Mouse (Mus musculus): ENCODE data around the gene Ankrd54. TPM values are rescaled to one million over a fixed set of nuclear protein-coding genes. Genes with fewer than 3 reads are reported as not detected.

Ankrd54 gene
- total and polyA plus RNA-seq, 2 experiments from 2014 or later = 14.1 to 27.1 TPM

DNA sequence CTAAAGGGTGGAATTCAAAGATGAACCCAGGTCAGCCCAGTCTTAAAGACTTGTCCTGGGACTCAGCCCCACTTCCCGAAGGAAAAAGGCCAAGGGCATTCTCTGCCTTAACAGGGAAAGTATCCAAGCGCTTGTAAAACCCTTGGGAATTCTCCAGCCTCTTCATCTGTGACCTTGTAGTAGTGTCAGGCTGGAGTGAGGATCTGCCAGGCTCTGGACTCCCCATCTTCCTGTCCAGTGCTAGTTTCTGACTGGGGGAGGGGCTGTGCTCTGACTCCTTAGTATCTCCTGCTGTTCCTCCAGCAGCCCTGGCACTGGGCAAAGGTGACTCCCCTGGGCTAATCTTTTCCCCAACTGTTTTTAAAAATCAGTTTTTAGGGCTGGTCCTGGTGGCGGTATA lies 33.9 kb upstream of the Ankrd54 start:
- DNase-seq (ENCODE audit: low spot score) = no peak
- no peaks in the 10 kb centered on the region for H3K27me3 ChIP-seq (ENCODE audit: control insufficient read depth, insufficient read depth, low read length)
- no peak overlapping the region for H3K4me2 ChIP-seq (ENCODE audit: low read depth, low read length)
- peaks cover 31% of the 10 kb centered on the region for H3K36me3 ChIP-seq (replicated peaks; ENCODE audit: control insufficient read depth, insufficient read depth, low read length)
- H3K9me3 ChIP-seq (replicated peaks; ENCODE audit: control insufficient read depth, low read length) = no peaks in the 10 kb centered on the region
- H3K4me3 ChIP-seq (ENCODE audit: low read depth, low read length) = no peak overlapping the region
- H3K9ac ChIP-seq (replicated peaks; ENCODE audit: low read depth, low read length) = no peak overlapping the region
- H3K27ac ChIP-seq (ENCODE audit: low read depth) = peak overlapping the region; percentile 94
- H3K4me1 ChIP-seq (ENCODE audit: control insufficient read depth, insufficient read depth) = peaks cover 53% of the 10 kb centered on the region
- no peak for TF ChIP-seq CTCF (IDR thresholded peaks at IDR 0.05; ENCODE audit: low read depth)
- TF ChIP-seq EP300 (IDR thresholded peaks at IDR 0.05; ENCODE audit: low read depth) = no peak
- 36% methylated on average over 3 of the region's 3 CpGs for WGBS
- ATAC-seq (ENCODE audit: insufficient read depth, low read depth) = no peak

DNA sequence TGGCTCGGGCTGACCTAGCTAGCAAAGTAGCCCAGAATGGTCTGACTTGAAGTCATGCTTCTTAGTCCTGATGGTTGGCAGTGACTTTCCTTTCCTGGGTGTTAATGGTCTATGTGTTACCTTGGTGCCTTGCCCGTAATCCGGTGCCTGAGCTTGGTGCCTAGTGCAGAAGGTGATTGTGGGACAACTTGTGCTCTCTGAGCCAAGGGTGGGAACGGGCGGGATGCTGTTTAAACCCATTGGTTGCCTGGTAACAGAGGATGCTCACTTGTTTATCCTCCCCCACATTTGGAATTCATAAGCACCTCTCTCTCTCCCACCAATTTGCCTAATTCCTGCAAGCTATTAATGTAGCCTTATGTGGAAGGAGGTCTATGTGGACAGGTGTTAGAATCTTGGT lies 32.8 kb upstream of the Ankrd54 start:
- no peak overlapping the region for H3K9ac ChIP-seq (replicated peaks; ENCODE audit: low read depth, low read length)
- H3K9me3 ChIP-seq (replicated peaks; ENCODE audit: control insufficient read depth, low read length) = no peaks in the 10 kb centered on the region
- H3K4me3 ChIP-seq (ENCODE audit: low read depth, low read length) = no peak overlapping the region
- no peak overlapping the region for H3K27ac ChIP-seq (ENCODE audit: low read depth)
- DNase-seq (ENCODE audit: low spot score) (no peak), ATAC-seq (ENCODE audit: insufficient read depth, low read depth) (no peak)
- H3K36me3 ChIP-seq (replicated peaks; ENCODE audit: control insufficient read depth, insufficient read depth, low read length) = peaks cover 41% of the 10 kb centered on the region
- H3K4me1 ChIP-seq (ENCODE audit: control insufficient read depth, insufficient read depth) = peaks cover 43% of the 10 kb centered on the region
- H3K4me2 ChIP-seq (ENCODE audit: low read depth, low read length) = no peak overlapping the region
- no peaks in the 10 kb centered on the region for H3K27me3 ChIP-seq (ENCODE audit: control insufficient read depth, insufficient read depth, low read length)
- 84% methylated on average over 5 of the region's 5 CpGs for WGBS
- no peak for TF ChIP-seq CTCF (IDR thresholded peaks at IDR 0.05; ENCODE audit: low read depth)

DNA sequence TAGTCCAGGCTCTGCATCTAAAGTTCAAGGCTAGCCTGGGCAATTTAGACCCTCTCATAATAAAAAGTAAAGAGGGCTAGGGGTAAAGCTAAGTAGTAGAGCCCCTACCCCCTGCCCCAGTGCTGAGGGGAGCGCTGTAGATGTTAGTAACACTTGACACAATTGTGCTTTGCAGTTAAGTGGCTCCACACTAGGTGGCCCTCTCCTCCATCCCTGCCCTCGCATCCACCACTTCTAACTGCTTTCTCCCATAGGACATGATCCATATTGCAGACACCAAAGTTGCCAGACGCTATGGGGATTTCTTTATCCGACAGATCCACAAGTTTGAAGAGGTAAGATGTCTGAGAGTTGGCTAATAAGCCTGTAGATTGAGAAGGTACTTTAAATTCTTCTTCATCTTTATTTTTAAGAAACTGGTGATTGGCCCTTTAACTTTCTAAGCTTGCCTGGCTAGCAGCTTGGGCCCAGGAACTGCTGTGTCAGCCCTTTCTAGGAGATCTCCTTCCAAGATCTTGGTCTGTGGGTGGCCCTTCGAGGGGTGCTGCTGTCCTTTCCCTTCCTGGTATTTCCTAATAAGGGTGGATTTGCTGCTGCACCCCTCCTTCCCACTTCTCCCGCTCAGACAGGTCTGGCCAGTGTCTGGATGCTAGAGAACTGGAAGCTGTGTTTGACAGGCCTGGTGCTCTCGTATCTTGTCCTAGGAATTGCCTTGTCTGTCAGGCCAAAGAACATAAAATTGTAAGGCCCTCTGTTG lies 30.6 kb upstream of the Ankrd54 start:
- Histone ChIP-seq H3K27ac (ENCODE audit: low read depth) (0 out of 2 replicates have a peak overlapping the region, but pooled peaks have one; percentile 3), H3K36me3 (replicated peaks; ENCODE audit: control insufficient read depth, insufficient read depth, low read length) (peaks cover 63% of the 10 kb centered on the region)

DNA sequence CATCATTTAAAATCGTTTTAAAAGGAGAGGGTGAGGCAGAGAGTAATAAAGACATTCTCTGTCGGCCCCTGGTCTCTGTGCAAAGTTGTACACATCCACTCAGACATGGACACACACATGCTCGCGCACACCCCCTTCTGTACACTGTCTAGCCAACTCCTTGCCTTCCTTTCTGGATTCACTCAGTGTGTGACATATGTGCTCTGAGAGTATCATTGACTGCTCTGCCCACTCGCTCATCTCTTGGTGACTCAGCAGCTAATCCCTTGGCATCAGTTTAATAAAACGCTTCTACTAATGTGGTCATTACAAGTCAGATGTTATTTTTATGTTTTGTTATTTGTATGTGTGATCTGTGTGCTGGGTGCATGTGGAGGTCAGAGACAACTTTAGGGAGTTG lies 29.6 kb upstream of the Ankrd54 start:
- no peak for ATAC-seq (ENCODE audit: insufficient read depth, low read depth)
- no peak overlapping the region for H3K4me2 ChIP-seq (ENCODE audit: low read depth, low read length)
- no peaks in the 10 kb centered on the region for H3K9me3 ChIP-seq (replicated peaks; ENCODE audit: control insufficient read depth, low read length)
- no peak overlapping the region for H3K4me3 ChIP-seq (ENCODE audit: low read depth, low read length)
- WGBS = 88% methylated on average over 6 of the region's 6 CpGs
- H3K27ac ChIP-seq (ENCODE audit: low read depth) = no peak overlapping the region
- H3K27me3 ChIP-seq (ENCODE audit: control insufficient read depth, insufficient read depth, low read length) = no peaks in the 10 kb centered on the region
- TF ChIP-seq CTCF (IDR thresholded peaks at IDR 0.05; ENCODE audit: low read depth) (no peak), EP300 (IDR thresholded peaks at IDR 0.05; ENCODE audit: low read depth) (no peak)
- no peak overlapping the region for H3K9ac ChIP-seq (replicated peaks; ENCODE audit: low read depth, low read length)
- H3K4me1 ChIP-seq (ENCODE audit: control insufficient read depth, insufficient read depth) = peaks cover 12% of the 10 kb centered on the region
- H3K36me3 ChIP-seq (replicated peaks; ENCODE audit: control insufficient read depth, insufficient read depth, low read length) = peaks cover 70% of the 10 kb centered on the region
- DNase-seq (ENCODE audit: low spot score) = no peak

More for the DNA sequence above, 30.6 kb upstream of the Ankrd54 start:
- DNase-seq (ENCODE audit: low spot score) = peak; percentile 85
- TF ChIP-seq CTCF (IDR thresholded peaks at IDR 0.05; ENCODE audit: low read depth) (peak; percentile 85), EP300 (IDR thresholded peaks at IDR 0.05; ENCODE audit: low read depth) (no peak)
- no peak overlapping the region for H3K4me3 ChIP-seq (ENCODE audit: low read depth, low read length)
- H3K4me2 ChIP-seq (ENCODE audit: low read depth, low read length) = no peak overlapping the region
- no peak overlapping the region for H3K9ac ChIP-seq (replicated peaks; ENCODE audit: low read depth, low read length)
- peaks cover 21% of the 10 kb centered on the region for H3K4me1 ChIP-seq (ENCODE audit: control insufficient read depth, insufficient read depth)
- no peak for ATAC-seq (ENCODE audit: insufficient read depth, low read depth)
- 46% methylated on average over 7 of the region's 7 CpGs for WGBS
- H3K9me3 ChIP-seq (replicated peaks; ENCODE audit: control insufficient read depth, low read length) = no peaks in the 10 kb centered on the region
- H3K27me3 ChIP-seq (ENCODE audit: control insufficient read depth, insufficient read depth, low read length) = no peaks in the 10 kb centered on the region

DNA sequence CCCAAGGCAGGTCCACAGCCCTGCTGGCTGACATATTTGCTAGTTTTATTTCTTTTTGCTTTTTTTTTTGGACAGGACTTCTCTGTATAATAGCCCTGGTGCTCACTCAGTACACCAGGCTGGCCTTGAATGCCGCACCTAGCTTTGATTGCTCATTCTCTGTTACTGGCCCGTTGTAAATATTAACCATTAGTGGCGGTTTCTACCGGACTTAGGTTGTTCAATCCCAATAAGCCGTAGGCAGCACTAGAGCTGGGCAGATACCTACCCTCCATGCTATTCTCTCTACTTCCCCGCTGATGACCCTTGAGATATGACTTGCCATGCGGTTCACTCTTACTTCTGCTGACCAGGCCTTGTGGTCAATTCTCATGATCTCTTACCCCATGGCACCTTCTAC lies 16.9 kb upstream of the Ankrd54 start:
- ATAC-seq (ENCODE audit: insufficient read depth, low read depth) = no peak

More for the DNA sequence above, 16.9 kb upstream of the Ankrd54 start:
- Histone ChIP-seq H3K4me2 (ENCODE audit: low read depth, low read length) (no peak overlapping the region), H3K36me3 (replicated peaks; ENCODE audit: control insufficient read depth, insufficient read depth, low read length) (peaks cover 83% of the 10 kb centered on the region), H3K9me3 (replicated peaks; ENCODE audit: control insufficient read depth, low read length) (no peaks in the 10 kb centered on the region), H3K4me3 (ENCODE audit: low read depth, low read length) (no peak overlapping the region), H3K9ac (replicated peaks; ENCODE audit: low read depth, low read length) (no peak overlapping the region), H3K27me3 (ENCODE audit: control insufficient read depth, insufficient read depth, low read length) (no peaks in the 10 kb centered on the region), H3K4me1 (ENCODE audit: control insufficient read depth, insufficient read depth) (peaks cover 6% of the 10 kb centered on the region), H3K27ac (ENCODE audit: low read depth) (no peak overlapping the region)
- no peak for TF ChIP-seq EP300 (IDR thresholded peaks at IDR 0.05; ENCODE audit: low read depth)
- TF ChIP-seq CTCF (IDR thresholded peaks at IDR 0.05; ENCODE audit: low read depth) = no peak
- no peak for DNase-seq (ENCODE audit: low spot score)
- 97% methylated on average over 7 of the region's 7 CpGs for WGBS

All from heart, postnatal 0 days (tissue).